Comparison of ENCODE assay signal across 8 mouse cellular contexts in the genomic region with DNA sequence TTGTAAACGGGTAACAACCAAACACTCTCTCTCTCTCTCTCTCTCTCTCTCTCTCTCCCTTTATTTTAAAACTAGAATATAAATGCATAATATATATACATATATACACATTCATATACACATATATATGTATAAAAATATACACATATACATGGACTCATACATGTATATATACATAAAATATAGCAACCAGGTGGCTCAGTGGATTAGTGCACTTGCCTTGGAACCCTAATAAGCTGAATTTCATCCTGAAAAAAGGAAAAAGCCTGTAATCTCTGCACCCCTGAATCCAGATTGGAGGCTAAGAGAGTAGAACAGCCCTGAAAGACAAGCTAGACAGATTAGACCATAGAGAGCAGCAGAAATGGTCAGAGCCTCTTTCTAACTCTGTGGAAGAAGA. TPM values are rescaled to one million over a fixed set of nuclear protein-coding genes. Genes with fewer than 3 reads are reported as not detected.
DNase-seq lines count a peak whose midpoint lies in the region.
"Not testable (repeated sequence)": the region's sequence is repeated elsewhere in the genome, so short reads cannot be mapped to it uniquely, and the experiment has no call there.
"Had no signal": no experiment of that assay in that cellular context is flagged by ENCODE, and none has a peak within 500 bp of the region (broad histone marks: within the 10 kb centered on the region; RNA-seq: fewer than 3 reads in every experiment).

No protein-coding gene starts in this region.

- DNase-seq in adrenal gland, adult 18-20 months (ENCODE audit: low spot score in 2 of 2) = peak; percentile 3 to 19
- DNase-seq in gastrocnemius, adult 18-20 months (ENCODE audit: low spot score) = peak; percentile 25
- peak; percentile 9 to 11 for DNase-seq in heart, postnatal 10 days
- DNase-seq in left cerebral cortex, adult 18-20 months (ENCODE audit: low spot score in 2 of 2) = peak; percentile 1 to 2
- peak; percentile 17 for DNase-seq in lung, postnatal 36 days
- peak; percentile 1 to 6 for DNase-seq in spleen, postnatal 14 days (ENCODE audit: low spot score in 2 of 2)
- peak; percentile 3 for DNase-seq in thymus, postnatal 14 days

- intact Hi-C loops in heart, postnatal 10 days (cut with DNase I) = not testable (repeated sequence)

RNA-seq across cellular contexts. Expression of gene Gm21119, which starts 28.8 kb away (rescaled TPM):
- under 1 TPM; 0.29 to 0.43 TPM for total RNA-seq in adrenal gland, adult 18-20 months (2021)
- under 1 TPM; 0.11 to 0.69 TPM for total RNA-seq in gastrocnemius, adult 18-20 months (2021)
- under 1 TPM; 0.47 to 0.96 TPM for total RNA-seq in heart, postnatal 10 days (2021)
- 1 to 10 TPM; 1.0 to 1.3 TPM for total RNA-seq in left cerebral cortex, adult 18-20 months (2021)
- total RNA-seq: ES-E14 had no signal

Comparison
In these comparisons a context has a peak if more than half of its experiments do, and no peak if none do; other contexts are left out.
1. Peak in every context shown above with its lines: DNase-seq.